Mouse (Mus musculus) myocyte (in vitro differentiated cells): ENCODE results near the gene Eps8l1.

Source experiments
- E2F4 ChIP-seq: IDR thresholded peaks from one replicate; pipeline ENCODE4 v1.6.1; 2011; ENCODE audit warnings: mild to moderate bottlenecking, control low read depth, moderate library complexity; ENCODE audit not compliant: insufficient read depth
- MYOD1 ChIP-seq, 3 experiments: IDR thresholded peaks; one replicate each; pipeline ENCODE4 v1.6.1; 2011; ENCODE audit warnings: control low read depth in 2 of 3, low read depth in 2 of 3, mild to moderate bottlenecking in 2 of 3, moderate library complexity in 1 of 3; ENCODE audit not compliant: insufficient read length in 2 of 3, control insufficient read depth in 1 of 3
- POLR2A ChIP-seq: IDR thresholded peaks from one replicate; pipeline ENCODE4 v1.6.1; 2011; ENCODE audit warnings: low read depth, mild to moderate bottlenecking, control low read depth, moderate library complexity; ENCODE audit not compliant: insufficient read length
- REST ChIP-seq: IDR thresholded peaks from one replicate; pipeline ENCODE4 v1.6.1; 2011; ENCODE audit warnings: mild to moderate bottlenecking, control low read depth, moderate library complexity; ENCODE audit not compliant: insufficient read depth, insufficient read length
- USF1 ChIP-seq: IDR thresholded peaks from one replicate; pipeline ENCODE4 v1.6.1; 2011; ENCODE audit warnings: low read depth, mild to moderate bottlenecking, control low read depth, moderate library complexity

DNA sequence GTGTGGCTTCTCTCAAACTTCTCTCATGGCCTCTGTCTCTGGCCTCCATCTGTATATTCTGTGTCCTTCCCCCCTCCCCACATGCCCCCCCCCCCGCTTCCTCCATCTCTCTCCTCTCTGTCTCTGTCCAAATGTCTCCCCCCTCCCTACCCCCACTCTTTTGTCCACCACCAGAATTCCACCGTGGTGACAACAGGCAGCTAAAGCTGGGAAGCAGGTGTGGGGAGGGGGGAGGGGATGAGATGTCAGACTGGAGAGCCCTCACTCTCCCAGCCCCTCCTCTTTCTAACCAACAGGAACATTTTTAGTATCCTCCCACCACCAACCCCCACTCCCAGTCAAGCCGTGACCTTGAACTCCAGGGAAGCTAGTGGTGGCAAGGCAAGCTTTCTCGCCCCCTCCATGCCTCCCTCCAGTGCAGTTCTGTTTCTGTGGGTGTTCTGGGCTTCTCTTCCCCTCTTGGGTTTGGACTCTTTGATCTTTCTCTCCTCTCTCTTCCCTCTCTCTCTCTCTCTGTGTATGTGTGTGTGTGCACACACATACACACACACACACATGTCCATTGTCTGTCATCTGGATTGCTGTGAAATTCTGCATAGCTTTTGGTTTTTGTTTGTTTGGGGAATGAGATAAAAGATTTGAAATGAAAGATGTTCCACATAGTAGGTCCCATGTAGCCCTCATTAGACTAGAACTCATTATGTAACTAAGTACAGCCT, 56.0 kb downstream of the Eps8l1 start, which contains the start of gene Tnnt1:
- no peak for TF ChIP-seq E2F4
- TF ChIP-seq MYOD1 (IDR thresholded peaks at IDR 0.05; ENCODE audit: control insufficient read depth in 1 of 3, insufficient read length in 2 of 3, low read depth in 2 of 3): peak; percentile 96 to 99 (median 97)
- no peak for TF ChIP-seq USF1
- TF ChIP-seq POLR2A: no peak
- TF ChIP-seq REST: no peak
